Mouse (Mus musculus): ENCODE measurements around the gene Zc3h6. TPM values are rescaled to one million over a fixed set of nuclear protein-coding genes. Genes with fewer than 3 reads are reported as not detected.
"Not testable (repeated sequence)": the region's sequence is repeated elsewhere in the genome, so short reads cannot be mapped to it uniquely, and the experiment has no call there.

Gene Zc3h6
- total RNA-seq (2014; fragmentation: Nextera tagmentation) (0.82 and 3.7 TPM in 2 replicates), total RNA-seq (2017) (1.9 TPM in 2 replicates)

DNA sequence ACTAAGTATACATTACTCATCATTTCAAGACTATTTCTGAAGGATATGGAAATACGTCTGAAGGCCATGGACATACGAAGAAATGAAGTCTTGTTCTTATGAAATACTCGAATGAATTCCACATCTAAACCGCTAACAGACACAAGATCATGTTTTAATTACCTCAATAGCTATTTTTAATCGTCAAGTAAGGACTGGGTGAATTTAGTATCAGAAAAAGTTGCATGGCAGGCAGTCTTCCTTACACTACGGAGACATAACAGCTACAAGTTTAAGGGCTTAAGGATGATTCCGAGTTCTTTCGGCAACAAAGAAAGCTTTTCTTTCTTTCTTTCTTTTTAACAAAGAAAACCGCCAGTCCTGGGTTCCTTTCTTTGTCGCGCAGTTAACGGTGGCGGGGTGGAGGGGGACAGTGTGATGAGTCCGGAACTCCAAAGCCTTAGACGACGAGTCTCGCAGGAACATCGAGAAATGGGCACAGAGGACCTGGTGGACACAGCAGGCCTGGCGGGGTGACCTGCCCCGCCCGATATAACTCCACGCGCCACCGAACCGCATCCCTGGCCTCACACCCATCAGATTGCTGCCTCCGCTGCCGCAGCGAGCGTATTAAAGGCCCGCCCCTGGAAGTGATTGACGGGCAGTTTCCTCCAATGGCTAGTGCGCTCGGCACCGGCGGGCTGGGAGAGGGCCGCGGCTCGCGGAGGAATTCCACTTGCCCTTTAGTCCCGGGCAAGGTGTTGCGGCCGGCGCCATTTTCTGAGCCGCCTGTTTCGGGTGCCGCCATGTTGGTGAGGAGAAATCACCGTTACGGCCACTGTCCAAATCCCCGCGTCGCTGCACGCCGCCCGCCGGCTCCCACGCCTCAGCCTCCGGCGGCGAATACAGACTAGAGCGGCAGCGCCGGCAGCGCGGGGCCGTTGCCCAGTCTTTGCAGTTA is at the start of gene Zc3h6:
Zc3h6 (plus strand) TSS at position 762 of the 940 bp plus-strand sequence.
- ATAC-seq (replicated peaks; ENCODE audit: poor library complexity, severe bottlenecking), result peak; percentile 98

- no peak for ATAC-seq (replicated peaks; ENCODE audit: poor library complexity, severe bottlenecking)
Measured at GRCm38 (mm10) chr2:128924799-128925198, 42.4 kb upstream of the Zc3h6 start.

- no peak for ATAC-seq (replicated peaks; ENCODE audit: poor library complexity, severe bottlenecking)
Measured at GRCm38 (mm10) chr2:128928446-128928845, 38.8 kb upstream of the Zc3h6 start.

- ATAC-seq (replicated peaks; ENCODE audit: poor library complexity, severe bottlenecking), result no peak
Measured at GRCm38 (mm10) chr2:128930704-128931103, 36.5 kb upstream of the Zc3h6 start.

DNA sequence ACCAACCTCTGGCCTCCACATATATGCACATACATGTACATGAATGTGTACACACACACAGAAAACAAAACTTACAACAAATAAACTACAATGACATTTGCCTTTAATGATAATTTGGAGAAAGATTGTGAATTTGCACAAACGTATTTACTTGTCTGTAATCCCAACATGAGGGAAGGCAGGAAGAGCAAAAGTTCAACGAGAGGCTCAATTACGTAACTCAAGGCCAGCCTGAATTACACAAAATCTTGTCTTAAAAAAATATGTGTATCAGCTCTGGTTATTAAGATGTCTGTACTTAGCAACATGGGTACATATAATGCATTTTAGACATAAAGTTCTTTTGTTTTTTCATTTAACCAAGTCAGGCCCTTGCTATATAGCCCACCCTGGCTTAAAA is 30.9 kb upstream of the Zc3h6 start:
- no peak for ATAC-seq (replicated peaks; ENCODE audit: poor library complexity, severe bottlenecking)

GRCm38 (mm10) chr2:128943538-128944528 is 23.4 kb upstream of the Zc3h6 start, which contains the start of gene Zc3h8:
Zc3h8 (minus strand) TSS chr2:128944077.
- ATAC-seq (replicated peaks; ENCODE audit: poor library complexity, severe bottlenecking), result peak; percentile 98

DNA sequence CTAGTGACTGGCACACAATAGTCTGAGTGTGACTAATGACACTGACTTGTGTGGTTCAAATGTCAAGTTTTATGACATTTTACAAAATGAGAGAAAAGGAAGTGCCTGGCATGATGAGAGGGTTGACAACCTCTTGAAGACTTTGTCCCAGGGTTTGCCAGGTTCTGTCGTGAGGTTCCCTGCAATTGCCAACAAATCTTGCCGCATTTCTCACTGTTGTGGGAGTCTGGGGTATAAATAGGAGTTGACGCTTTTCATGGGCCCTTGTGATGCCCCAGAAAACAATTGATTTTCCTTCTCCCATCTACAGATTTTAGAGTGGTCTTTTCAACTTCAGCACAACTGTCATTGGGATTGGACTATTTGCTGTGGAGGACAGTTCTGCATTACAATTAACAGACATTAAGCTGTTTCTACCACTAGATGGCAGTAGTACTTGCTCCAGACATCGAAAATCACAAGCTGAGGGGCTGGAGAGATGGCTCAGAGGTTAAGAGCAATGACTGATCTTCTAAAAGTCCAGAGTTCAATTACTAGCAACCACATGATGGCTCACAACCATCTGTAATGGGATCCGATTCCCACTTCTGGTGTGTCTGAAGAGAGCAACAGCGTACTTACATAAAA is 19.1 kb upstream of the Zc3h6 start:
- ATAC-seq (replicated peaks; ENCODE audit: poor library complexity, severe bottlenecking), result peak; percentile 38

DNA sequence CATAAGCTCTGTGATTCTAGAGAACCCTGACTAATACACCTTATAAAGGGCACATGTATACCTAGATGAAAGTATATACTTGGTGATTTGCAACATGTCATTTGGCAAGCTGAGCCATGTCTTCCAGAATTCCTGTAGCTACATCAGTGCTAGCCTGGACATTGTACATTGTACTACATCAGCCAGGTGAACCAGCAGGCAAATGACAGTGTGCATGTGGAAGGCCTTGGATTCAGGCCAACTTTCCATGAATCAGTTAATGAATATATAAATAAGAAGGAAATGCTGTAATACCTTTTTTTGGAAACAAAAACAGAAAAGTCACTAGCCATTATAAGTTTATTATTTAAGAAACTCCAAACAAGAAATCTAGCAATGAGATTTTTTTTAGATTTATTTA is 13.0 kb upstream of the Zc3h6 start:
- ATAC-seq (replicated peaks; ENCODE audit: poor library complexity, severe bottlenecking), result no peak

GRCm38 (mm10) chr2:128965505-128966105 is 1.6 kb upstream of the Zc3h6 start:
- no peak for ATAC-seq (replicated peaks; ENCODE audit: poor library complexity, severe bottlenecking)

DNA sequence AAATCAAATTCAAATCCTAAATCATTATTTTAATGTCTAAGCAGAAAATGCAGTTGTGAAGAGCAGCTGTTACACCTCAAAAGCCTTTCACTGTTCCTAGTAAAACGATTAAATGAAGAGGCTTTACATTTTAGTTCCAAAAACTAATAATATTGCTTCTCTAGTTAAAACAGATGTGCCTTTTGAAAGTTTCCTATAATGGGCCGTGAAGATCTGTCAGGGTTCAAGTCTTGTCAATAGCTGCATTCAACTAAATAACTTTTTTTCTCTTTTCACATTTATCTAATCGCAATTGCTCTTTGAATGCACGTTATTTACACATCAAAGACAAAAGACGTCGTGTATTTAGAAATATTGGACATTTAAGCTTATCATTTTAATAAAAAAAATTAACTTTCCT is 966 bp upstream of the Zc3h6 start:
- ATAC-seq (replicated peaks; ENCODE audit: poor library complexity, severe bottlenecking), result no peak

DNA sequence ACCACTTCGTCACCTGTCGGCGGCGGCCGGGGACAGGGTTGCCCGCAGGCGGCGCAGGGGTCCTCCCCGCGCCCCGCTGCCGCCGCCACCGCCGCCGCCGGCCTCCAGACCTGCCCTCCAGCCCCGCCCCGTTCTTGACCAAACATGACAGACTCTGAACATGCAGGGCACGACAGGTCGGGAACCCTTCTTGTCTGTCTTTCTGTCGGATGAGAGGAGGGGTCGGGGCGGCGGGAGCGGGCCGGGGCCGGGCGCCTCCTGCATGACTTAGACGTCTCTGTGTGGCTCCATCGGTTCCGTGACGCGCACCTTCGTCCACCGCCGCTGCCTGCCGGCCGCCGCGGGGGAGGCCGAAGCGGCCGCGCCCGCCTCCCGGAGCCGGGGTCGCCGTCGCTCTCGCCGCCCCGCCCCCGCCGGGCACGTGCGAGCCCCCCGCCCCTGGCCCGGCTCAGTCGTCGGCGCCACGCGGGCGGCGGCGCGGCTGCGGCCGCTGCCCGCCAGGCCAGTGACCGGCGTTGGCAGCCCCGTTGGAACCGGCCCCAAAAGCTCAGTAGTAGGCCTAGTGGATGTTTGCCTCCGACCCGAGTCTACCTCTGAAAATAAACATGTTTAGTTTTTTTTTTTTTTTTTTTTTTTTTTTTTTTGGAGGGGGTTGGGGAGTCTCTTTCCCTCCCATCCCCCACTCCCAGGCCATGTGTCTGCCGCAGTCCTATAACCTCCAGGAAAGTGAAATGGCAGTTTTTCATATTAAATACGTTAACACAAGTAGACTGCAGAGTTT is 649 bp downstream of the Zc3h6 start, which contains the start of gene Gm10762:
Gm10762 (minus strand) TSS at position 65 of the 781 bp plus-strand sequence.
- ATAC-seq (replicated peaks; ENCODE audit: poor library complexity, severe bottlenecking), result peak; percentile 54

DNA sequence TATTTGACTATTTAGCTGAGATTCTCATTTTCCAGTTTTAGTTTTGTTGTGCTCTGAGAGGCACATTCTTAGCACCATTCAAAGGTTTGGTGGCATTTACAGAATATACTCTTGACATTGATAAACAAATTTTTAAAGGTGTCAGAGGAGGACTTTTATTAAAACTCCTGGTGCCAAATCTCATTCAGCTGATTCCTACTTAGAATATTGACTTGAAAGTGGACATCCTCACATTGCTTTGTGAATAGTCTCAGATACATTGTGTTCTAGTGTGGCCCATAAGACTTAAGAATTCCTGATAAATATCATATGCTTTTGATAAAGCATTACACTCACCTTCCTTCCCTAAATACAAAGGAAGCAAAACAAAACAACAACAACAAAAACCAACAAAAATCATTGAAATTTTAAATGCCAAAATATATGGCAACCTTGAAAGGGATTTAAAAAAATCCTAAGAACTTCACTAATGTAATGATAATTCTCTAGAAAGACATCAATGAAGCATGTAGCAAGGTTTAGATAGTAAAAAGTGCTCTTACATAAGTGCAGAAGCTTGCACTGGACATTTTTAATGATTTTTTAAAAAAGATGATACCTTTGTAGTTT is 1.4 kb downstream of the Zc3h6 start:
- ATAC-seq (replicated peaks; ENCODE audit: poor library complexity, severe bottlenecking), result no peak

DNA sequence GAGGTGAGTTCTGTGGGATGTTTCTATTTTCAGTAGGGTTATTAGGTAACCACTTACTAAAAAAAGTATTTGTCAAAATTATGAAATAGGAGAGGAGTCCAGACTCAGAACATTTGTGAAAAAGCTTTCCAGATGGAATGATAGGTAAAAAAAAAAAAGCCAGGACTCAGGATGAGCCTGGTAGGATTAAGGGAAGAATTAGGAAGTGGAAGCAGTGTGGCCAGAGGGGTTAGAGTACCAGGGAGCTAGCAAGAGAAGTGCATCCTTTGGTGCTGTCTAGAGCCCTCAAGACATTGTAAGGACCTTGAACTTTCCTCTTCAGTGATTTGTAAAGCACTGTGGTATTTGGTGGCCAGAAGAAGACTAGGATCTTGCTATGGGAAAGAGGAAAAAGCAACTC is 5.1 kb downstream of the Zc3h6 start:
- no peak for ATAC-seq (replicated peaks; ENCODE audit: poor library complexity, severe bottlenecking)

GRCm38 (mm10) chr2:128975572-128975971 is 8.4 kb downstream of the Zc3h6 start:
- ATAC-seq (replicated peaks; ENCODE audit: poor library complexity, severe bottlenecking), result no peak

DNA sequence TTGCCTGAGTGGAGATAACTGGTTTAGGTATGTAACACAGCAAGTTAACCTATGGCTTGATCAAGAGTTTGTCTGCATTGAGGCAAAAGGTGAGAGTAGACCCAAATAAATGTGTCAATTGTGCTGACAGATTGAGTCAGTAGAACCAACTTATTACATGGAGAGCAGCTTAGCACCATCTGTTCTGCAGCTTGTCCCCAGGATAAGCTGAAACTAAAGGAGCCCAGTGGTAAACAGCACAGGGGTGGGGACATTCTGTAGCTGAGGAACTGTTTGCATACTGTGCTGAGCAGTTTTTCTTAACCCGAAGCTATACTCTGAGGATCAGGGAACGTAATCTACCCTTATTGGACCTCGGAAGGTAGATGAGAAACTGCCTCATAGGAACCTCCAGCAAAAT is 17.5 kb downstream of the Zc3h6 start:
- ATAC-seq (replicated peaks; ENCODE audit: poor library complexity, severe bottlenecking), result no peak

DNA sequence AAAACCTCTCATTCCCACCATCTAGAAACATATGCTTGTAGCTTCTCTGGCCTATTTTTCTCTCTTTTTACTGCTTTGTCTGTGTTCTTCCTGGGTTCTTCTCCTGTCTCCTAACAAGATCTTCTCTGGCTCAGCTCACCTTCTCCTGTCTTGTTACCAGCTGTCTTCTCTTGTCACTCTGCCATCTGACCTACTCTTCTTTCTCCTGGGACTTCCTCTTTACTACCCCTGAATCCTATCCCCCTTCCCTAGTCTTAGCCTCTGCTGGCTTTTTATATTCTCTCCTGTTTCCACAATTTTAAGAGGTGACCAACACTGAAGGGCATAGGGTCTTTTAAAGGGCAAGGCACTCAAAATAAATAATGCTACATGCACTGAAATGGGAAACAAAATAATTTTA is 37.7 kb downstream of the Zc3h6 start:
- ATAC-seq (replicated peaks; ENCODE audit: poor library complexity, severe bottlenecking), result no peak

- ATAC-seq (replicated peaks; ENCODE audit: poor library complexity, severe bottlenecking), result no peak
Measured at GRCm38 (mm10) chr2:129006194-129006749, 39.1 kb downstream of the Zc3h6 start.

- not testable (repeated sequence) for ATAC-seq (replicated peaks; ENCODE audit: poor library complexity, severe bottlenecking)
Measured at GRCm38 (mm10) chr2:129008867-129009266, 41.7 kb downstream of the Zc3h6 start.
